Mouse (Mus musculus): Measurements from ENCODE around the gene Cntln.

DNA sequence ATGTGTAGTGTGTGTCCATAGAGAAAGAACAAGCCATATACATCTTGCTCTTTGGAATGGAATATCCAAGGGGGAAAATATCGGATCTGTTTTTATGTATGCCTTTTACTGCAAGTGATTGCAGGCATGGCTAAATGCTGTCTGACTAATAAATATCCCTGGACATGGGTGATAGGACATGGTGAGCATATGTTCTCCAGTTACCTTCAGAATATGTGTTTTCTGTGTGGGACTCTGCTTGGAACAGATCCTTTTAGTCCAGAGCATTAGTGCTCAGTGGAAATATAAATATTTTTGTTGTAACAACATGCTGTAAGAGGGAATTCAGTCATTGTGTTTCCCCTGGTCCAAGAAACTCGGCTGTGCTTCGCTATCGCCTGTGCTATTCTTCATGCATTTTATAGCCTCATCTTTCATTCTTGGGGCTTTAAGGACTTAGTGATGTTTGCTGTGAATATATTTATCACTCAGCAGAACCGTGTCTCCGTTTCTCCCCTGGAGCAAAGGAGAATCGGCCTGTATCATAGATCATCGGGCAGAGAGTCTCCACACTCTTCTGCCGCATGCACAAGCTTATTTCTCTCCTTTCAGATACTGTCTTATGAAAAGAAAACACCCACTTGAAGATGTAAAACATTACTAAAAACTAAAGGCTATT is 294.4 kb downstream of the Cntln start:
- TF ChIP-seq CTCF (IDR thresholded peaks at IDR 0.05): no peak
- no peak for TF ChIP-seq EP300 (IDR thresholded peaks at IDR 0.05)
